Mouse (Mus musculus) thymus, adult 2 months (tissue): ENCODE measurements around the gene Dmxl2.

ENCODE experiments used
- CTCF ChIP-seq: fragments of 200-500 bp; IDR thresholded peaks from 2 replicates; pipeline ENCODE4 v1.5.1; 2012; ENCODE audit warnings: mild to moderate bottlenecking, control low read depth, low read length, moderate library complexity, borderline replicate concordance; ENCODE audit not compliant: control insufficient read depth, poor library complexity, insufficient read depth; ENCODE audit errors: extremely low read depth
- POLR2A ChIP-seq: fragments of 200-500 bp; IDR thresholded peaks from 2 replicates; pipeline ENCODE4 v1.6.1; 2012; ENCODE audit warnings: mild to moderate bottlenecking, low read length, control low read depth, moderate library complexity; ENCODE audit not compliant: control insufficient read depth, poor library complexity, insufficient read depth; ENCODE audit errors: extremely low read depth

GRCm38 (mm10) chr9:54342026-54342425, 159.4 kb downstream of the Dmxl2 start:
- TF ChIP-seq POLR2A (no peak), CTCF (no peak)
